Comparison of ENCODE assay signal across 21 mouse cellular contexts in genomic region chr7:127426354-127426753, GRCm38 (mm10). TPM values are rescaled to one million over a fixed set of nuclear protein-coding genes. Genes with fewer than 3 reads are reported as not detected.
DNase-seq lines count a peak whose midpoint lies in the region; ATAC-seq and TF ChIP-seq lines count a peak whose summit lies in the region.
"Had no signal": no experiment of that assay in that cellular context is flagged by ENCODE, and none has a peak within 500 bp of the region (broad histone marks: within the 10 kb centered on the region; RNA-seq: fewer than 3 reads in every experiment).

No protein-coding gene starts in this region.

- peak; percentile 57 to 68 for DNase-seq in heart, adult 18-20 months
- peak; percentile 83 for DNase-seq in kidney, adult 2 months
- DNase-seq in kidney, adult 8-10 months, result peak; percentile 50 to 60
- DNase-seq in lung, postnatal 14 days, result peak; percentile 42
- DNase-seq: adrenal gland, postnatal 10 days; cerebellum, adult 18-20 months; cerebellum, postnatal 36 days; layer of hippocampus, postnatal 36 days; left cerebral cortex, postnatal 4 days; right cerebral cortex, postnatal 14 days; thymus, postnatal 14 days had no signal

- no peak for TF ChIP-seq CTCF in kidney, adult 2 months (conservative IDR thresholded peaks at IDR 0.05; ENCODE audit: insufficient read depth, insufficient read length, low read depth, low read length)

- ATAC-seq in heart, embryonic 11.5 days (replicated peaks; ENCODE audit: insufficient number of reproducible peaks, low FRiP score, low TSS enrichment), result no peak
- ATAC-seq in kidney, embryonic 16.5 days (ENCODE audit: low FRiP score, low TSS enrichment), result no peak
- ATAC-seq in midbrain, embryonic 16.5 days, result no peak
- no peak for ATAC-seq in inflammation-experienced regulatory T-cells, adult 6 months
- ATAC-seq: forebrain, embryonic 14.5 days; hindbrain, embryonic 16.5 days had no signal

- no peaks in the 10 kb centered on the region for H3K36me3 ChIP-seq in heart, embryonic 11.5 days (ENCODE audit: control insufficient read depth, insufficient read depth, low read length)
- H3K36me3 ChIP-seq in kidney, adult 2 months (ENCODE audit: control insufficient read depth, insufficient read depth, low read length), result no peaks in the 10 kb centered on the region
- no peaks in the 10 kb centered on the region for H3K36me3 ChIP-seq in kidney, embryonic 16.5 days (ENCODE audit: insufficient read depth, low read length)
- no peaks in the 10 kb centered on the region for H3K36me3 ChIP-seq in midbrain, embryonic 16.5 days (ENCODE audit: control insufficient read depth, insufficient read depth, low read length)
- H3K36me3 ChIP-seq: midbrain, embryonic 10.5 days; neural tube, embryonic 12.5 days had no signal

- H3K27ac ChIP-seq in heart, embryonic 11.5 days (ENCODE audit: low read depth, low read length), result no peak overlapping the region
- peak overlapping the region; percentile 43 for H3K27ac ChIP-seq in kidney, adult 2 months (ENCODE audit: insufficient read depth, low read depth, low read length)
- H3K27ac ChIP-seq in kidney, embryonic 16.5 days (ENCODE audit: low read length), result no peak overlapping the region
- H3K27ac ChIP-seq in midbrain, embryonic 16.5 days (ENCODE audit: low read length), result no peak overlapping the region
- H3K27ac ChIP-seq: midbrain, embryonic 10.5 days; neural tube, embryonic 12.5 days; stomach, postnatal 0 days had no signal

- peaks cover 3% of the 10 kb centered on the region; the same call in 1 of the 2 replicates for H3K4me1 ChIP-seq in heart, embryonic 11.5 days (ENCODE audit: control insufficient read depth, insufficient read depth, low read length)
- H3K4me1 ChIP-seq in kidney, adult 2 months (ENCODE audit: control insufficient read depth, insufficient read depth, low read length), result peaks cover 4% of the 10 kb centered on the region; the same call in 1 of the 2 replicates
- peaks cover 4% of the 10 kb centered on the region for H3K4me1 ChIP-seq in kidney, embryonic 16.5 days (ENCODE audit: insufficient read depth, low read length)
- peaks cover under 1% of the 10 kb centered on the region for H3K4me1 ChIP-seq in midbrain, embryonic 16.5 days (ENCODE audit: control insufficient read depth, insufficient read depth, low read length)

- H3K9ac ChIP-seq in heart, embryonic 11.5 days (ENCODE audit: low read depth, low read length), result no peak overlapping the region
- H3K9ac ChIP-seq in kidney, embryonic 16.5 days (replicated peaks; ENCODE audit: low read length), result no peak overlapping the region
- no peak overlapping the region for H3K9ac ChIP-seq in midbrain, embryonic 16.5 days (ENCODE audit: low read depth, low read length)
- H3K9ac ChIP-seq: neural tube, embryonic 12.5 days had no signal

- H3K9me3 ChIP-seq in heart, embryonic 11.5 days (replicated peaks; ENCODE audit: control insufficient read depth, low read length), result no peaks in the 10 kb centered on the region
- H3K9me3 ChIP-seq in kidney, embryonic 16.5 days (ENCODE audit: low read length), result no peaks in the 10 kb centered on the region
- no peaks in the 10 kb centered on the region for H3K9me3 ChIP-seq in midbrain, embryonic 16.5 days (replicated peaks; ENCODE audit: control insufficient read depth, low read length, poor library complexity, severe bottlenecking)
- H3K9me3 ChIP-seq: midbrain, embryonic 10.5 days; neural tube, embryonic 12.5 days had no signal

- no peak overlapping the region for H3K4me2 ChIP-seq in heart, embryonic 11.5 days
- no peak overlapping the region for H3K4me2 ChIP-seq in kidney, embryonic 16.5 days (replicated peaks; ENCODE audit: low read depth, low read length)
- no peak overlapping the region for H3K4me2 ChIP-seq in midbrain, embryonic 16.5 days (ENCODE audit: low read length)
- H3K4me2 ChIP-seq: liver, embryonic 11.5 days; neural tube, embryonic 12.5 days had no signal

- H3K4me3 ChIP-seq in heart, embryonic 11.5 days (ENCODE audit: low read depth, low read length), result no peak overlapping the region
- no peak overlapping the region for H3K4me3 ChIP-seq in kidney, adult 2 months (ENCODE audit: insufficient read depth, low read depth, low read length)
- H3K4me3 ChIP-seq in kidney, embryonic 16.5 days (ENCODE audit: low read length), result no peak overlapping the region
- H3K4me3 ChIP-seq in midbrain, embryonic 16.5 days (ENCODE audit: low read depth, low read length), result no peak overlapping the region
- H3K4me3 ChIP-seq: midbrain, embryonic 10.5 days; neural tube, embryonic 12.5 days had no signal

- peaks cover 10% of the 10 kb centered on the region for H3K27me3 ChIP-seq in heart, embryonic 11.5 days (ENCODE audit: control insufficient read depth, insufficient read depth, low read length)
- H3K27me3 ChIP-seq in kidney, adult 2 months (replicated peaks; ENCODE audit: control insufficient read depth, insufficient read depth, low read length), result no peaks in the 10 kb centered on the region
- peaks cover 6% of the 10 kb centered on the region; the same call in 1 of the 2 replicates for H3K27me3 ChIP-seq in kidney, embryonic 16.5 days (ENCODE audit: insufficient read depth, low read length)
- no peaks in the 10 kb centered on the region for H3K27me3 ChIP-seq in midbrain, embryonic 16.5 days (ENCODE audit: control insufficient read depth, insufficient read depth, low read depth, low read length)

- 55% methylated on average over 3 of the region's 3 CpGs for whole genome bisulfite sequencing in heart, embryonic 11.5 days (ENCODE audit: insufficient replicate concordance)
- whole genome bisulfite sequencing in kidney, adult 2 months, result 48% methylated on average over 3 of the region's 3 CpGs
- WGBS in kidney, embryonic 16.5 days, result 67% methylated on average over 3 of the region's 3 CpGs
- 79% methylated on average over 3 of the region's 3 CpGs for WGBS in midbrain, embryonic 16.5 days

- no peak for TF ChIP-seq POLR2A in kidney, adult 2 months (IDR thresholded peaks at IDR 0.05; ENCODE audit: low read depth, low read length)

RNA-seq across cellular contexts. Expression of gene Zfp688, which starts 4.5 kb away (rescaled TPM):
- total RNA-seq in heart, adult 18-20 months (2021), result 1 to 10 TPM; 1.7 to 2.4 TPM
- polyA plus RNA-seq in heart, embryonic 11.5 days (2014; fragmentation: Nextera tagmentation; extraction: Ambion mirVana), result 14.7 and 23.5 TPM in 2 replicates
- 19.1 TPM in 2 replicates for polyA plus RNA-seq in kidney, adult 2 months (2012; rRNA removed)
- polyA plus RNA-seq in kidney, embryonic 16.5 days (2015; fragmentation: Nextera tagmentation; extraction: Ambion mirVana), result 28.1 and 32.0 TPM in 2 replicates
- 27.7 and 28.1 TPM in 2 replicates for polyA plus RNA-seq in midbrain, embryonic 16.5 days (2015; fragmentation: Nextera tagmentation; extraction: Ambion mirVana)
- polyA plus RNA-seq in inflammation-experienced regulatory T-cells, adult 6 months (2017; shearing (Covaris generic)), result 10 to 100 TPM; 15.5 to 20.4 (median 16.4) TPM

RNA-seq across cellular contexts. Expression of gene Zfp764, which starts 19.7 kb away (rescaled TPM):
- 1 to 10 TPM; 2.4 to 3.3 TPM for total RNA-seq in heart, adult 18-20 months (2021)
- polyA plus RNA-seq in heart, embryonic 11.5 days (2014; fragmentation: Nextera tagmentation; extraction: Ambion mirVana), result 4.6 and 4.8 TPM in 2 replicates
- 6.2 and 6.6 TPM in 2 replicates for polyA plus RNA-seq in kidney, adult 2 months (2012; rRNA removed)
- polyA plus RNA-seq in kidney, embryonic 16.5 days (2015; fragmentation: Nextera tagmentation; extraction: Ambion mirVana), result 9.0 and 9.5 TPM in 2 replicates
- polyA plus RNA-seq in midbrain, embryonic 16.5 days (2015; fragmentation: Nextera tagmentation; extraction: Ambion mirVana), result 4.9 and 5.3 TPM in 2 replicates
- 1 to 10 TPM; 3.6 to 7.5 (median 6.1) TPM for polyA plus RNA-seq in inflammation-experienced regulatory T-cells, adult 6 months (2017; shearing (Covaris generic))

RNA-seq across cellular contexts. Expression of gene Zfp689, which starts 22.6 kb away (rescaled TPM):
- 1 to 10 TPM; 1.3 TPM for total RNA-seq in heart, adult 18-20 months (2021)
- 5.3 and 5.8 TPM in 2 replicates for polyA plus RNA-seq in heart, embryonic 11.5 days (2014; fragmentation: Nextera tagmentation; extraction: Ambion mirVana)
- polyA plus RNA-seq in kidney, adult 2 months (2012; rRNA removed), result 3.0 and 3.4 TPM in 2 replicates
- 8.4 TPM in 2 replicates for polyA plus RNA-seq in kidney, embryonic 16.5 days (2015; fragmentation: Nextera tagmentation; extraction: Ambion mirVana)
- 16.5 and 17.6 TPM in 2 replicates for polyA plus RNA-seq in midbrain, embryonic 16.5 days (2015; fragmentation: Nextera tagmentation; extraction: Ambion mirVana)
- polyA plus RNA-seq in inflammation-experienced regulatory T-cells, adult 6 months (2017; shearing (Covaris generic)), result 1 to 10 TPM; 4.3 to 5.0 (median 4.7) TPM

RNA-seq across cellular contexts. Expression of gene E430018J23Rik, which starts 32.9 kb away (rescaled TPM):
- total RNA-seq in heart, adult 18-20 months (2021), result 1 to 10 TPM; 3.4 to 3.7 TPM
- 4.9 and 5.6 TPM in 2 replicates for polyA plus RNA-seq in heart, embryonic 11.5 days (2014; fragmentation: Nextera tagmentation; extraction: Ambion mirVana)
- polyA plus RNA-seq in kidney, adult 2 months (2012; rRNA removed), result 5.5 and 7.4 TPM in 2 replicates
- 8.3 and 8.8 TPM in 2 replicates for polyA plus RNA-seq in kidney, embryonic 16.5 days (2015; fragmentation: Nextera tagmentation; extraction: Ambion mirVana)
- 4.9 and 6.3 TPM in 2 replicates for polyA plus RNA-seq in midbrain, embryonic 16.5 days (2015; fragmentation: Nextera tagmentation; extraction: Ambion mirVana)
- polyA plus RNA-seq in inflammation-experienced regulatory T-cells, adult 6 months (2017; shearing (Covaris generic)), result 1 to 10 TPM; 4.0 to 7.8 (median 5.4) TPM

RNA-seq across cellular contexts. Expression of gene Prr14, which starts 33.1 kb away (rescaled TPM):
- 10 to 100 TPM; 21.1 to 22.2 TPM for total RNA-seq in heart, adult 18-20 months (2021)
- polyA plus RNA-seq in heart, embryonic 11.5 days (2014; fragmentation: Nextera tagmentation; extraction: Ambion mirVana), result 39.7 and 41.1 TPM in 2 replicates
- 58.7 and 62.6 TPM in 2 replicates for polyA plus RNA-seq in kidney, adult 2 months (2012; rRNA removed)
- polyA plus RNA-seq in kidney, embryonic 16.5 days (2015; fragmentation: Nextera tagmentation; extraction: Ambion mirVana), result 41.9 and 47.2 TPM in 2 replicates
- polyA plus RNA-seq in midbrain, embryonic 16.5 days (2015; fragmentation: Nextera tagmentation; extraction: Ambion mirVana), result 32.9 and 36.0 TPM in 2 replicates
- 100 to 1,000 TPM; 151 to 194 (median 184) TPM for polyA plus RNA-seq in inflammation-experienced regulatory T-cells, adult 6 months (2017; shearing (Covaris generic))
